Mouse (Mus musculus) spleen, adult 2 months (tissue): ENCODE measurements around the gene Ythdf2.

Experiments
- CTCF ChIP-seq: fragments of 200-500 bp; IDR thresholded peaks from 2 replicates; pipeline ENCODE4 v1.5.1; 2011; ENCODE audit warnings: mild to moderate bottlenecking, inconsistent platforms; ENCODE audit not compliant: insufficient read depth, insufficient read length, insufficient replicate concordance; ENCODE audit errors: extremely low read depth
- POLR2A ChIP-seq: fragments of 200-500 bp; IDR thresholded peaks from 2 replicates; pipeline ENCODE4 v1.6.1; 2011; ENCODE audit warnings: low read depth, low read length, inconsistent platforms

GRCm38 (mm10) chr4:132176474-132176873 lies 35.6 kb downstream of the Ythdf2 start:
- TF ChIP-seq CTCF = no peak
- TF ChIP-seq POLR2A = no peak
